Mouse (Mus musculus): ENCODE measurements around the gene Misp.

DNA sequence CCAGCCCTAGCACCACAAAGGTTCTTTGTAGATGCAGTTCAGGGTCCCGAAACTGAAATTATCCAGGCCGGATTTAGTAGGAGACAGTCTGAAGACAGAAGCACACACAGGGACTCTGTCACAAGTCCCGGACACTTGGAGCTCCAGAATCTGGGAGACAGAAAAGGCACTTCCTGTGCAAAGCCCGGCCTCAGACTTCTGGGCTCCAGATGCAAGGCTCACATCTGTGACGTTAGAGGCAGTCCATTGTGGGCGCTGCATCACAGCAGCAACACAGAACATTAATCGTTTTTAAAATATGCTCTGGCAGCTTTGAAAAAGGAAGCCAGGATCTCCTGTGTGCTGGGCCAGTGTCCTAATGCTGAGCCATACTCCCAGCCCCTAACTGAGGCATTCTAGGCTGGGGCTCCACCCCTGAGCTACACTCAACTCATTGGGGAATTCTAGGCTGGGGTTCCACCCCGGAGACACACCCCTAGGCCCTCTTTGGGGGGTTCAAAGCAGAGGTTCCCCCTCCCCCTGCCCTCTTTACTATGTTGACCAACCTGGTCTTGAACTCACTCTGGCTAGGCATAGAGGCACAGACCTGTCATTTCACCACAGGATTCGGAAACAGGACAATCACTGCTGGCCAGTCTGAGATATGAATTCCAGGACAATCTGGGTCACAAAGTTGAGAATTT is 31.5 kb downstream of the Misp start:
- no peak for TF ChIP-seq POLR2A (IDR thresholded peaks at IDR 0.05; ENCODE audit: borderline replicate concordance, control insufficient read depth, low read depth, low read length)
- TF ChIP-seq CTCF (IDR thresholded peaks at IDR 0.05; ENCODE audit: control insufficient read depth, insufficient read depth, low read length): no peak
